Mouse (Mus musculus): ENCODE data around the gene Acot8. TPM values are rescaled to one million over a fixed set of nuclear protein-coding genes. Genes with fewer than 3 reads are reported as not detected.

Acot8 gene
- polyA plus RNA-seq, 1 experiment from 2014 or later: 19.2 TPM

DNA sequence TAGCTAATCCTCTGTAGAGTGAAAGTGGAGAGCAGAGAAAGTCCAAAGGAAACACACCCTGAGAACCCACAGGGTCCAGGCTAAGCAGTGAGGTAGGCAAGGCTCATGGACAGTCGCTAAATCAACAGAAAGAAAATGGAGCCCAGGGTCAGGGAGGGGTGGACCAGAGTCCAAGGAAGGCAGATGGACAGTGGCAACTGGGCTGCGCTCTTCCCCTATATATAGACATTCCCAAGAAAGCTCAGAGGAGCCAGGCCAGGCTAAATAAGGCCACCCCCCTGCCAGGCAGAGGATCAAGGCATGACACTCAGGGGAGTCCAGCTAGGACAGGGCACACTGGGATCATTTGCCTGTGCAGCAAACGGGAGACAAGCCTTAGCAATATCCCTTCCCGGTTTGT, 22.8 kb downstream of the Acot8 start:
- 70% methylated on average over 4 of the region's 4 CpGs for WGBS

DNA sequence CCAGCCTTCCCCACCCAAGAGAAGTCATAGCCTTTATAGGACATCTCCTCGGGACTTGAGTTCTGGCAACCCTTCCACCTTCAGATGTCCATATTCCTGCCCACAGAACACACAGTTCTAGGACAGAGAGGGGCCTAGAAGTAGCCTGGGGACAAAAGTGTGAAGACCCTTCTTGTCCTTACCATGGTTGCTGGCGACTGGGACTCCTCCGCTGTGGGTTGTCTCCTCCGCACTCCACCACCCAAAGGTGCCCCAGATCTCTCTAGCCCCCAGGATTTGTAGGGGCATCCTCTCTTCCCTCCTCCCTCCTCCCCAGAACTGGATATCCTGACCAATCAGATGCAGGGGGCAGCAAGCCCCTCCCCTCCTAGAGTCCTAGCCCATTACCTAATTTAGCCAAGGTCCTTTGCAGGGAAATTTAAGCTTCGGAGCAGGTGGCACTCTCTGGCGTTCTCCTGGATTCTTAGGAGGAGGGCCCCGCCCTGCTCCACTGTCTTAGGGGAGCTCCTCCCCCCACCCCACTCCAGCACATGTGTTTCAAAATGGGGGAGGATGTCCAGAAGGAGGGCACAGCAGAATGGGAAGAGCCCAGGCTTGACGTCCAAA, 25.1 kb downstream of the Acot8 start, which contains the start of gene Tnnc2:
Gene Tnnc2, minus strand, starts transcription at position 487 of the 606 bp plus-strand sequence.
- no peak for DNase-seq (ENCODE audit: low spot score)
- Histone ChIP-seq H3K4me2 (ENCODE audit: low read length) (no peak within 1 kb of the TSS), H3K9ac (ENCODE audit: low read length) (no peak within 1 kb of the TSS), H3K27me3 (replicated peaks; ENCODE audit: control insufficient read depth, insufficient read depth, low read length) (no peaks in the 10 kb centered on the region), H3K27ac (ENCODE audit: low read depth) (no peak within 1 kb of the TSS), H3K9me3 (ENCODE audit: control insufficient read depth, low read length) (no peaks in the 10 kb centered on the region), H3K4me3 (ENCODE audit: low read depth, low read length) (no peak within 1 kb of the TSS), H3K4me1 (replicated peaks; ENCODE audit: control insufficient read depth, insufficient read depth, low read length) (peaks cover 2% of the 10 kb centered on the region), H3K36me3 (ENCODE audit: control insufficient read depth, insufficient read depth, low read length) (no peaks in the 10 kb centered on the region)
- 66% methylated on average over 8 of the region's 8 CpGs for WGBS
- ATAC-seq (replicated peaks; ENCODE audit: low FRiP score, low TSS enrichment, low read depth): no peak

More for the DNA sequence above, 22.8 kb downstream of the Acot8 start:
- no peak for ATAC-seq (replicated peaks; ENCODE audit: low FRiP score, low TSS enrichment, low read depth)
- H3K4me2 ChIP-seq (ENCODE audit: low read length): no peak overlapping the region
- H3K27ac ChIP-seq (ENCODE audit: low read depth): no peak overlapping the region
- DNase-seq (ENCODE audit: low spot score): no peak
- no peaks in the 10 kb centered on the region for H3K27me3 ChIP-seq (replicated peaks; ENCODE audit: control insufficient read depth, insufficient read depth, low read length)
- H3K4me1 ChIP-seq (replicated peaks; ENCODE audit: control insufficient read depth, insufficient read depth, low read length): peaks cover 10% of the 10 kb centered on the region
- no peak overlapping the region for H3K4me3 ChIP-seq (ENCODE audit: low read depth, low read length)
- H3K9me3 ChIP-seq (ENCODE audit: control insufficient read depth, low read length): no peaks in the 10 kb centered on the region
- H3K36me3 ChIP-seq (ENCODE audit: control insufficient read depth, insufficient read depth, low read length): no peaks in the 10 kb centered on the region
- no peak overlapping the region for H3K9ac ChIP-seq (ENCODE audit: low read length)

DNA sequence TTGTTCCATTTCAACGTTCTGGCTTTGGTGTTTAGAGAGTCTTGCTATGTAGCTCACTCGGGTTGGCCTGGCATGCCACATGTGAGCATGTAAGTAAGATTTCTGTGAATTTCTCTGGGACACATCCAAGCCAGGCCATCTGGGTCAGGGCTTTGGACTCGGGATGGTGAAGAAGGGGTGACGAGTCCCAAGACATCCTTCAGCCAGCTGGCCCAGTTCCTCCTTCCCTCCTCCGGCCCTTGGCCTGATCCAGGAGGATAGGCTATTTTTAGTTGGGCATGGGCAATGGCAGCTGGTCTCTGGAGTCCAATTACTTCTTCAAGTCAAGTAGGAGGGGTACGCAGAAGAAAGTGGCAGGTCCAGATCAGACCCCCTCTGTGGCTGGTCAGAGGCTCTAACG, 25.9 kb downstream of the Acot8 start:
- Histone ChIP-seq H3K36me3 (ENCODE audit: control insufficient read depth, insufficient read depth, low read length) (no peaks in the 10 kb centered on the region), H3K27me3 (replicated peaks; ENCODE audit: control insufficient read depth, insufficient read depth, low read length) (no peaks in the 10 kb centered on the region), H3K4me3 (ENCODE audit: low read depth, low read length) (no peak overlapping the region), H3K9me3 (ENCODE audit: control insufficient read depth, low read length) (no peaks in the 10 kb centered on the region), H3K4me2 (ENCODE audit: low read length) (no peak overlapping the region), H3K27ac (ENCODE audit: low read depth) (no peak overlapping the region), H3K9ac (ENCODE audit: low read length) (no peak overlapping the region), H3K4me1 (replicated peaks; ENCODE audit: control insufficient read depth, insufficient read depth, low read length) (no peaks in the 10 kb centered on the region)
- 87% methylated on average over 7 of the region's 7 CpGs for WGBS
- ATAC-seq (replicated peaks; ENCODE audit: low FRiP score, low TSS enrichment, low read depth): no peak
- DNase-seq (ENCODE audit: low spot score): no peak

DNA sequence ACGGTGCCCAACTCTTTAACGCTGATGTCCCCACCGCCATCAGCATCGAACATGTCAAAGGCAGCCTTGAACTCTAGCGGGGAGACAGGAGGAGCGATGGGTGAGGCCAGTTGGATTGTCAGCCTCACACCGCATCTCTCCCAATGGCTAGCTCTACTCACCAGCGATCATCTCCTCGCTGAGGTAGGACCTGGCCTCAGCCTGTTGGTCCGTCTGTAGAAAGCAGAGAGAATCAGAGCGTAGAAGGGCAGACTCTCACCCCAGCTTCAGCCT, 26.7 kb downstream of the Acot8 start:
- no peak overlapping the region for H3K4me3 ChIP-seq (ENCODE audit: low read depth, low read length)
- H3K9me3 ChIP-seq (ENCODE audit: control insufficient read depth, low read length): no peaks in the 10 kb centered on the region
- DNase-seq (ENCODE audit: low spot score) (no peak), ATAC-seq (replicated peaks; ENCODE audit: low FRiP score, low TSS enrichment, low read depth) (no peak)
- no peak overlapping the region for H3K27ac ChIP-seq (ENCODE audit: low read depth)
- H3K4me1 ChIP-seq (replicated peaks; ENCODE audit: control insufficient read depth, insufficient read depth, low read length): no peaks in the 10 kb centered on the region
- H3K9ac ChIP-seq (ENCODE audit: low read length): no peak overlapping the region
- WGBS: 90% methylated on average over 11 of the region's 11 CpGs
- no peaks in the 10 kb centered on the region for H3K27me3 ChIP-seq (replicated peaks; ENCODE audit: control insufficient read depth, insufficient read depth, low read length)
- H3K36me3 ChIP-seq (ENCODE audit: control insufficient read depth, insufficient read depth, low read length): peaks cover 2% of the 10 kb centered on the region; the same call in 1 of the 2 replicates
- H3K4me2 ChIP-seq (ENCODE audit: low read length): no peak overlapping the region

DNA sequence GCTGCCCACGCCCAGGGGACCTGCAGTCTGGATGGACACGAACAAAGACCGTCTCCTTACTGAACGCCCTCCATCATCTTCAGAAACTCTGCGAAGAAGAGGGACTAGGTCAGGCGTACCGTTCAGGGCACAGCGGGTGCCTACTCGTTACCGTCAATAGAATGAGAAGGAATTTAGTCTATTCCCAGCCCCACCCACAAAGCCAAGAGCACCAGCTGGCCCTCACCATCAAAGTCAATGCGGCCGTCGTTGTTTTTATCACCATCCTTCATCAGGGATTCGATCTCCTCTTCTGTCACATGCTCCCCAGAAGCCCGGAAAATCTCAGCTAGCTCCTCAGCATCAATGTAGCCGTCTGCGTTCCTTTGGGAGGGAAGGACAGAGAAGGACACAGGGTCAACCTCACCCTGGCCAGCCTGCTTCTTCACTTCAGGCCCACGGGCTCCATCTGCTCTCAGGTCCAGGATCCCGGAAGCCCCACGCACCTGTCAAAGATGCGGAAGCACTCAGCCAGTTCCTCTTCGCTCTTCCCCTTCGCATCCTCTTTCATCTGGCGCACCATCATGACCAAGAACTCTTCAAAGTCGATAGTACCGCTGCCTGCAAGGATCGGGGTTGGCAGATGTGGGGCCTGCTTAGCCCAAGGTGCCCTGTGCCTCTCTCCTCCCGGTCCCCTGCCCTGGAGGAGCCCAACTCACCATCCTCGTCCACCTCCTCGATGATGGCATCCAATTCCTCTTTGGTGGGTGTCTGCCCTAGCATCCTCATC, 27.3 kb downstream of the Acot8 start:
- Histone ChIP-seq H3K27ac (ENCODE audit: low read depth) (no peak overlapping the region), H3K27me3 (replicated peaks; ENCODE audit: control insufficient read depth, insufficient read depth, low read length) (no peaks in the 10 kb centered on the region), H3K9ac (ENCODE audit: low read length) (no peak overlapping the region), H3K4me1 (replicated peaks; ENCODE audit: control insufficient read depth, insufficient read depth, low read length) (no peaks in the 10 kb centered on the region), H3K9me3 (ENCODE audit: control insufficient read depth, low read length) (no peaks in the 10 kb centered on the region), H3K36me3 (ENCODE audit: control insufficient read depth, insufficient read depth, low read length) (peaks cover 7% of the 10 kb centered on the region), H3K4me2 (ENCODE audit: low read length) (no peak overlapping the region), H3K4me3 (ENCODE audit: low read depth, low read length) (no peak overlapping the region)
- DNase-seq (ENCODE audit: low spot score) (no peak), ATAC-seq (replicated peaks; ENCODE audit: low FRiP score, low TSS enrichment, low read depth) (no peak)
- WGBS: 84% methylated on average over 30 of the region's 30 CpGs

DNA sequence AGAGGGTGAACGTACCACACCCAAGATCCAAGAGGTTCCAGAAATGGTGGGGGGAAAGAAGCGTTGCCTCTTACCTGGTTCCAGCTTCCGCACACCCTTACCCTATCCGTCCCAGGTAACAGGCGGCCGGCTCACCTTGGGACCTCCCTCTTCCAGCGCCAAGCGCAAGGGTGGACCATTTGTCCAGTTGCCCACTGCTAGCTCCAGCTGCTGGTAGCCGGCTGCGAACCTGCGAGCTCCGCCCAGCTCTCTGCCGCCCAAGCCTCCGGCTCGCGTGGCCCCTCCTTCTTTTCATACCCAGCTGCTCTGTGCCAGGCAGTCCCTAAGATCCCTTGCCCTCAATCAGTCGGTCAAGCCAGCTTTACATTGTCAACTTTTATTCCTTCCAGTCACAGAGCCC, 27.9 kb downstream of the Acot8 start:
- no peaks in the 10 kb centered on the region for H3K9me3 ChIP-seq (ENCODE audit: control insufficient read depth, low read length)
- H3K9ac ChIP-seq (ENCODE audit: low read length): no peak overlapping the region
- 64% methylated on average over 17 of the region's 17 CpGs for WGBS
- H3K36me3 ChIP-seq (ENCODE audit: control insufficient read depth, insufficient read depth, low read length): peaks cover 14% of the 10 kb centered on the region
- no peaks in the 10 kb centered on the region for H3K27me3 ChIP-seq (replicated peaks; ENCODE audit: control insufficient read depth, insufficient read depth, low read length)
- no peak overlapping the region for H3K4me2 ChIP-seq (ENCODE audit: low read length)
- no peak overlapping the region for H3K4me3 ChIP-seq (ENCODE audit: low read depth, low read length)
- H3K4me1 ChIP-seq (replicated peaks; ENCODE audit: control insufficient read depth, insufficient read depth, low read length): peaks cover 5% of the 10 kb centered on the region; the same call in 1 of the 2 replicates
- no peak for DNase-seq (ENCODE audit: low spot score)
- ATAC-seq (replicated peaks; ENCODE audit: low FRiP score, low TSS enrichment, low read depth): no peak
- H3K27ac ChIP-seq (ENCODE audit: low read depth): no peak overlapping the region

DNA sequence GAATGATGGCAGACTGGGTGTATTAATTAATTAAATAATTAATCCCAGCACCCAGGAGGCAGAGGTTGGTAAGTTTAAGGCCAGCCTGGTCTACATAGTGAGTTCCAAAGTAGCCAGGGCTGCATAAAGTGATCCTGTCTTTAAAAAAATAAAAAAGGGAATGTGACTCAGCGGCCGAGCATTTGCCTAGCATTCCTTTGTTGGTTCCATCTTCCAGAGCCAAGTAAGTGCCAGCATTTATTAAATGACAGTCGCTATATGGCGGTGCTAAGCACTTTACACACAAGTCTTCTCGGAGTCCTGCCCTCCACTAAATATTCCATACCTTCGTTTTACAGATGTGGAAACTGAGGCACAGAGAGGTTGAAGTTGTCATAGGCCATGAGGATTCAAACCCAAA, 28.6 kb downstream of the Acot8 start:
- 80% methylated on average over 6 of the region's 6 CpGs for WGBS
- no peak overlapping the region for H3K27ac ChIP-seq (ENCODE audit: low read depth)
- H3K4me3 ChIP-seq (ENCODE audit: low read depth, low read length): no peak overlapping the region
- ATAC-seq (replicated peaks; ENCODE audit: low FRiP score, low TSS enrichment, low read depth) (no peak), DNase-seq (ENCODE audit: low spot score) (no peak)
- no peaks in the 10 kb centered on the region for H3K9me3 ChIP-seq (ENCODE audit: control insufficient read depth, low read length)
- peaks cover 11% of the 10 kb centered on the region for H3K4me1 ChIP-seq (replicated peaks; ENCODE audit: control insufficient read depth, insufficient read depth, low read length)
- peaks cover 20% of the 10 kb centered on the region for H3K36me3 ChIP-seq (ENCODE audit: control insufficient read depth, insufficient read depth, low read length)
- no peak overlapping the region for H3K4me2 ChIP-seq (ENCODE audit: low read length)
- no peak overlapping the region for H3K9ac ChIP-seq (ENCODE audit: low read length)
- H3K27me3 ChIP-seq (replicated peaks; ENCODE audit: control insufficient read depth, insufficient read depth, low read length): no peaks in the 10 kb centered on the region

DNA sequence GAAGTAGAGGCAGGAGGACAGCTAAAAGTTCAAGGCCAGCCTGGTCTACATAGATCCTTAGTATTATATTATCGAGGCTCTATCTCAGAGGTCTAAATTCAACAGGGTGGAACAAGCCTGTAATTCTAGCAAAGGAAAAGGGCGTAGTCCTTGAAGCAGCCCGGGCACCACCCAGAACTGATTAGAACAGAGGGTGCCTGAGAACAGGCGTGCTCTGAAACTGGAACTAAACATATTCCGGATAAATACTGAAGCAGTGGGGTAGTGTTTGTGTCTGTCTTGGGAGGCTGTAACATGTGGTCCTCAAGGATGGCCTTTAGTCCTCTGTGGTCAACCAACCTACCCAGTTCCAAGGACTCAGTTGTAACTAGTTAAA, 30.7 kb downstream of the Acot8 start:
- ATAC-seq (replicated peaks; ENCODE audit: low FRiP score, low TSS enrichment, low read depth) (no peak), DNase-seq (ENCODE audit: low spot score) (no peak)
- peaks cover 19% of the 10 kb centered on the region for H3K4me1 ChIP-seq (replicated peaks; ENCODE audit: control insufficient read depth, insufficient read depth, low read length)
- no peaks in the 10 kb centered on the region for H3K9me3 ChIP-seq (ENCODE audit: control insufficient read depth, low read length)
- 77% methylated on average over 5 of the region's 5 CpGs for WGBS
- no peak overlapping the region for H3K4me2 ChIP-seq (ENCODE audit: low read length)
- H3K9ac ChIP-seq (ENCODE audit: low read length): no peak overlapping the region
- no peaks in the 10 kb centered on the region for H3K27me3 ChIP-seq (replicated peaks; ENCODE audit: control insufficient read depth, insufficient read depth, low read length)
- H3K4me3 ChIP-seq (ENCODE audit: low read depth, low read length): no peak overlapping the region
- peaks cover 22% of the 10 kb centered on the region for H3K36me3 ChIP-seq (ENCODE audit: control insufficient read depth, insufficient read depth, low read length)
- no peak overlapping the region for H3K27ac ChIP-seq (ENCODE audit: low read depth)
